Mouse (Mus musculus): ENCODE measurements around the gene BC049715. TPM values are rescaled to one million over a fixed set of nuclear protein-coding genes. Genes with fewer than 3 reads are reported as not detected.

The BC049715 gene
- polyA plus RNA-seq, 1 experiment from 2014 or later: 2.4 TPM

Small RNA genes lying within 50 kb of the gene (microRNA-seq; reads per million reads assigned to microRNA genes)
- gene Gm44364: not detected

Other genes starting within 250 kb of the BC049715 start
- gene Plbd1, start 165.7 kb upstream of the BC049715 start, polyA plus RNA-seq (2015; fragmentation: Nextera tagmentation; extraction: Ambion mirVana): 4.6 and 4.8 TPM in 2 replicates
- 0.08 and 0.15 TPM in 2 replicates for gene Gucy2c, start 45.9 kb upstream of the BC049715 start, polyA plus RNA-seq (2015; fragmentation: Nextera tagmentation; extraction: Ambion mirVana)
- 1.3 and 1.5 TPM in 2 replicates for gene Hist4h4, start 23.2 kb upstream of the BC049715 start, polyA plus RNA-seq (2015; fragmentation: Nextera tagmentation; extraction: Ambion mirVana)
- gene H2afj, start 19.4 kb upstream of the BC049715 start, polyA plus RNA-seq (2015; fragmentation: Nextera tagmentation; extraction: Ambion mirVana): 167 and 177 TPM in 2 replicates
- gene Wbp11, start 607 bp downstream of the BC049715 start, polyA plus RNA-seq (2015; fragmentation: Nextera tagmentation; extraction: Ambion mirVana): 62.5 and 80.2 TPM in 2 replicates
- gene Smco3, start 7.8 kb downstream of the BC049715 start, polyA plus RNA-seq (2015; fragmentation: Nextera tagmentation; extraction: Ambion mirVana): not detected in 2 replicates
- 28.8 and 32.7 TPM in 2 replicates for gene Art4, start 30.1 kb downstream of the BC049715 start, polyA plus RNA-seq (2015; fragmentation: Nextera tagmentation; extraction: Ambion mirVana)
- gene Mgp, start 48.2 kb downstream of the BC049715 start, polyA plus RNA-seq (2015; fragmentation: Nextera tagmentation; extraction: Ambion mirVana): 6.5 and 7.3 TPM in 2 replicates
- 0.12 and 0.20 TPM in 2 replicates for gene Erp27, start 94.6 kb downstream of the BC049715 start, polyA plus RNA-seq (2015; fragmentation: Nextera tagmentation; extraction: Ambion mirVana)
- gene Pde6h, start 96.2 kb downstream of the BC049715 start, polyA plus RNA-seq (2015; fragmentation: Nextera tagmentation; extraction: Ambion mirVana): not detected in 2 replicates
- 107 and 116 TPM in 2 replicates for gene Arhgdib, start 114.3 kb downstream of the BC049715 start, polyA plus RNA-seq (2015; fragmentation: Nextera tagmentation; extraction: Ambion mirVana)

Data from liver, embryonic 13.5 days (tissue).